Mouse (Mus musculus): ENCODE results near the gene Acap1. TPM values are rescaled to one million over a fixed set of nuclear protein-coding genes. Genes with fewer than 3 reads are reported as not detected.

Gene Acap1
- polyA plus RNA-seq (2016; fragmentation: Nextera tagmentation; extraction: Ambion mirVana), result 0.47 and 0.83 TPM in 2 replicates

DNA sequence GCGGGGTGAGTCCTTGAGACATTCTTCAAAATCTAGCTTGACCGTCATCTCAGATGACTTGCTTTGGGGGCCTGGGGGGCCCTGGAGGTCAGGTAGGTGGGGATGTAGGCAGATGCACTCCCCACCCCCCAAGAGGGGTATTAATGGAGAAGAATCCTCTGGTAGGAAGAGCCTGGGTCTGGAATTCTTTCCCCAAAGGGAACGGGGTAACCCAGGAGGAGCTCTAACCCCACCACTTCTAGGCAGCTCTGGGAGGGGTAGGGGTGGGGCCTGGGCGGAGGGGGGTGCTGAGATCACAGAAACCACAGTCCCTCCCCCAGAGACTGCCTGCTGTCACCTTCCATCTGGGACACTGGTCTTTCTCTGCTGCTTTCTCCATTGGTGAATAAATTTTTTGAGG, at the start of gene Acap1:
TSS of gene Acap1 (minus strand) at position 249 of the 400 bp plus-strand sequence.
- Histone ChIP-seq H3K4me1 (peaks cover 20% of the 10 kb centered on the region), H3K36me3 (replicated peaks) (peaks cover 4% of the 10 kb centered on the region; the same call in 1 of the 2 replicates), H3K9ac (no peak within 1 kb of the TSS), H3K9me3 (no peaks in the 10 kb centered on the region), H3K27ac (no peak within 1 kb of the TSS), H3K27me3 (no peaks in the 10 kb centered on the region), H3K4me2 (no peak within 1 kb of the TSS), H3K4me3 (replicated peaks) (no peak within 1 kb of the TSS)
- no peak for ATAC-seq (ENCODE audit: low FRiP score)
- WGBS, result 74% methylated on average over 4 of the region's 4 CpGs

DNA sequence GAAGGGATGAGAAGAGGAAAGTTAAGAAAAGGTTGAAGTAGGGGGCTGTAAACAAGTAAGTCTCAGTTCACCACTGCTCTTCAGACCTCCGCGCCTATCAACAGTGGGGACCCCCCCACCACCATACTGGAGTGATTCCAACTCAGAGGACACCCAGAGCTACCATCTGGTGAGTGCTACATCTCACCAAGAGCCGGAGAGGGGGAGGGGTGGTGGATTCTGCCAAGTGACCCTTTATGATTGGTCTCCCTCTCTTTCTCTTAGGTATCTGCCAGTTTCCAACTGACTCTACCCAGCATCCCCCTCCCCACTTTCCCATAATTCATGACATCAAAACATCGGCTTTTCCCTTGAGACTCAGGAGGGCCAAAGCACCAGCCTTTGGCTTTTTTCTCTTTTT, 45.6 kb upstream of the Acap1 start:
- Histone ChIP-seq H3K4me3 (replicated peaks) (no peak overlapping the region), H3K4me2 (no peak overlapping the region), H3K9me3 (no peaks in the 10 kb centered on the region), H3K9ac (no peak overlapping the region), H3K27ac (no peak overlapping the region), H3K36me3 (replicated peaks) (peaks cover 18% of the 10 kb centered on the region), H3K4me1 (peaks cover 15% of the 10 kb centered on the region), H3K27me3 (peaks cover 33% of the 10 kb centered on the region)
- WGBS, result 86% methylated on average over 4 of the region's 4 CpGs
- ATAC-seq (ENCODE audit: low FRiP score), result no peak

DNA sequence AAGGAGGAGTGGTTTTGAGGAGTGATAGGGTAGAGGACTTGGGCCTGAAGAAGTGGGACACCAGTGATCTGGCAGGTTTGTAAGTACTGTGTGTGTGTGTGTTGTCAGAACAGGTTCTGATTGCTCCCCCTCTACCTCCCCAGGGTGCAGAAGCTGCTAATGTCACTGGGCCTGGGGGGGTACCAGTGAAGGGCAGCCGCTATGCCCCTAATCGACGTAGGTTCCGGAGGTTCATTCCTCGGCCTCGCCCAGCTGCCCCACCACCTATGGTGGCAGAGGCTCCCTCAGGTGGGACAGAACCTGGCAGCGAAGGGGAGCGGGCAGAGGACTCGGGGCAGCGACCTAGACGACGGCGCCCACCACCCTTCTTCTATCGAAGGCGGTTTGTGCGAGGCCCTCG, 44.4 kb upstream of the Acap1 start:
- ATAC-seq (ENCODE audit: low FRiP score), result no peak
- peaks cover 22% of the 10 kb centered on the region for H3K4me1 ChIP-seq
- H3K36me3 ChIP-seq (replicated peaks), result peaks cover 10% of the 10 kb centered on the region
- H3K9me3 ChIP-seq, result no peaks in the 10 kb centered on the region
- H3K4me2 ChIP-seq, result no peak overlapping the region
- H3K27me3 ChIP-seq, result peaks cover 39% of the 10 kb centered on the region
- WGBS, result 92% methylated on average over 17 of the region's 17 CpGs
- no peak overlapping the region for H3K27ac ChIP-seq
- H3K9ac ChIP-seq, result no peak overlapping the region
- H3K4me3 ChIP-seq (replicated peaks), result no peak overlapping the region

DNA sequence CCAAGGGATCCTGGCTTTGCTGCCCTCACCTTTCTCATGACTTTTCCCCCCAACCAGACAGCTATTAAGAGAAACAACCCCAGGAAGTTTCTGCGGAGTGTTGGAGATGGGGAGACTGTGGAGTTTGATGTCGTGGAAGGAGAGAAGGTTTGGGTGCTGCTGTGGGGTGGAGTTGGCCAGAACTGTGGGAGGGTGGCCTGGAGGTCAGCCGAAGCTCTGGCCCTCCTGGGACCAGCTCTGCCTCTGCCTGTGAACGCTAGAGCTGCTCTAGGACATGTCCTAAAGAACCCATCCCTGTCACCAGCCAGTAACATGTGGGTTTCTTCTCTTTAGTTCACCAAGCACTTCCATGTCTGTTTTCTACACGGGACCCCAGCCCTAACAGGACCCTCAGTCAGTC, 43.8 kb upstream of the Acap1 start:
- ATAC-seq (ENCODE audit: low FRiP score), result no peak
- WGBS, result 72% methylated on average over 5 of the region's 5 CpGs
- Histone ChIP-seq H3K9ac (no peak overlapping the region), H3K9me3 (no peaks in the 10 kb centered on the region), H3K4me3 (replicated peaks) (no peak overlapping the region), H3K4me2 (no peak overlapping the region), H3K36me3 (replicated peaks) (peaks cover 5% of the 10 kb centered on the region), H3K27ac (no peak overlapping the region), H3K27me3 (peaks cover 41% of the 10 kb centered on the region), H3K4me1 (peaks cover 24% of the 10 kb centered on the region)

DNA sequence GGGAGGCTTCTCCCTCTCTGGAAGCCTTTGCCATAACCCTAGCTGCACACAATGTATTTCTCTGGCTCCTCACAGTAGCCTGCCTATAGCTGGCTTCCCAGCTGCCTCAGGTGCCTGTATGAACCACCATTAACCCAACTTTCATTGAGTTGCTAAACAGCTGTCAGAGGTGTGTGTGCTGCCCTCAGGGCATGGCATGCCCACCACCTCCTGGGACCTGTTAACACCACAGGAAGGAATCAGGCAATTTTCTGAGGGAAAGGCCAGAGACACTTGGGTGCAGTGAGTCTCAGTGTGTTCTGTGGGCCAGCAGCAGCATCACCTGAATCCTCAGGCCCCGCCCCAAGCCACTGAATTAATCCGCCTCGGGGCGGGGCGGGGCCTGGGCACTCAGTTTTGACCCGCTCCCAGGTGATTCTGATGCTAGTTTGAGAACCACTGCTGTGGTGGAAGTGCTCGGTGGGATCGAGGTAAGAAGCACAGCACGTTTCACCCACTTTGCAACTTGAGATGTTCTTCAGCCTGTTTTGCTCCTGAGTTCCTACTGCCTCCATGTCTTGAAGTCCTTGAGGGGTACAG, 43.2 kb upstream of the Acap1 start:
- Histone ChIP-seq H3K27me3 (peaks cover 41% of the 10 kb centered on the region), H3K36me3 (replicated peaks) (no peaks in the 10 kb centered on the region; the same call in 1 of the 2 replicates), H3K4me2 (no peak overlapping the region), H3K9ac (no peak overlapping the region), H3K4me3 (replicated peaks) (no peak overlapping the region), H3K9me3 (no peaks in the 10 kb centered on the region), H3K27ac (no peak overlapping the region), H3K4me1 (peaks cover 24% of the 10 kb centered on the region)
- no peak for ATAC-seq (ENCODE audit: low FRiP score)
- WGBS, result 31% methylated on average over 9 of the region's 9 CpGs

DNA sequence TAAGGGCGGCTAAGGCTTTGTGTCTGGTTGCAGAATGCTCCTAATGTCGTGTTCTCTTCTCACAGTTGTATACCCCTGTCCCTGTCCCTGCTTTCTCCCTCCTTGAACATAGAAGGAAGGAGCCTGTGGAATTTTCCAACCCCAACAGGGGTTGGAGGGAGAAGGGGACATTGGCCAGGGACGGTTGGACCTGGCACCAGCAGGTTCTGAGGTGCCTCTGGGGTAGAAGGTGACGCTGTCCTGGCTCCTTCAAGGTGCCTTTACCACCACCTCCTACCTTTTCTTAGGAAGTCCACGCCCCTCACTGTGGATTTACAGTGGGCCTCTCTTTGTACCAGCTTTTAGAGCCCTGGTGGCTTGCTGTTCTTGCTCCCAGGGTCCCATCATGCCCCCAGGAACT, 42.5 kb upstream of the Acap1 start:
- Histone ChIP-seq H3K9me3 (no peaks in the 10 kb centered on the region), H3K4me1 (peaks cover 24% of the 10 kb centered on the region), H3K4me3 (replicated peaks) (no peak overlapping the region), H3K4me2 (no peak overlapping the region), H3K9ac (0 out of 2 replicates have a peak overlapping the region, but pooled peaks have one; percentile 5), H3K27me3 (peaks cover 41% of the 10 kb centered on the region), H3K27ac (no peak overlapping the region), H3K36me3 (replicated peaks) (no peaks in the 10 kb centered on the region; the same call in 1 of the 2 replicates)
- ATAC-seq (ENCODE audit: low FRiP score), result no peak
- WGBS, result 78% methylated on average over 5 of the region's 5 CpGs

DNA sequence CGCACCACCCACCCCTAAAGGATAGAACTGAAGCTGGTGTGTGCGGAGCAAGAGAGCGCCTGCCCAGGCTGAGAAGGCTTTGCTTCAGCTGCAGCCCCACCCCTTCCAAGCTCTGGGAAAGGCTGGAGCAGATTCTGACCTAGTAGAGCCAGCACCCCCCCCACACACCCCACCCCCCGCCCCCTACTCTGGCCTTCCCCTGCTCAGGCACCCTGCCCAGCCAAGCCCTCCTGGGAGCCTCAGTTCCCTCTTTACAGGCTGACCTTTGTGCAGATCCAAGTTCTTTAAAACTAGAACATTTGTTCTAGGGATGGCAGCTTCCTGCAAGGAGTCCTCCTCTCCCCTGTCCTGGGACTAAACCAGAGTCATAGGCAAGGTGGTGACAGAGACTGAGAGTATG, 42.0 kb upstream of the Acap1 start:
- WGBS, result 49% methylated on average over 4 of the region's 4 CpGs
- H3K4me2 ChIP-seq, result no peak overlapping the region
- no peak overlapping the region for H3K4me3 ChIP-seq (replicated peaks)
- peaks cover 24% of the 10 kb centered on the region for H3K4me1 ChIP-seq
- no peak for ATAC-seq (ENCODE audit: low FRiP score)
- H3K27ac ChIP-seq, result no peak overlapping the region
- no peaks in the 10 kb centered on the region for H3K9me3 ChIP-seq
- no peaks in the 10 kb centered on the region for H3K36me3 ChIP-seq (replicated peaks)
- H3K9ac ChIP-seq, result 0 out of 2 replicates have a peak overlapping the region, but pooled peaks have one; percentile 5
- peaks cover 41% of the 10 kb centered on the region for H3K27me3 ChIP-seq

DNA sequence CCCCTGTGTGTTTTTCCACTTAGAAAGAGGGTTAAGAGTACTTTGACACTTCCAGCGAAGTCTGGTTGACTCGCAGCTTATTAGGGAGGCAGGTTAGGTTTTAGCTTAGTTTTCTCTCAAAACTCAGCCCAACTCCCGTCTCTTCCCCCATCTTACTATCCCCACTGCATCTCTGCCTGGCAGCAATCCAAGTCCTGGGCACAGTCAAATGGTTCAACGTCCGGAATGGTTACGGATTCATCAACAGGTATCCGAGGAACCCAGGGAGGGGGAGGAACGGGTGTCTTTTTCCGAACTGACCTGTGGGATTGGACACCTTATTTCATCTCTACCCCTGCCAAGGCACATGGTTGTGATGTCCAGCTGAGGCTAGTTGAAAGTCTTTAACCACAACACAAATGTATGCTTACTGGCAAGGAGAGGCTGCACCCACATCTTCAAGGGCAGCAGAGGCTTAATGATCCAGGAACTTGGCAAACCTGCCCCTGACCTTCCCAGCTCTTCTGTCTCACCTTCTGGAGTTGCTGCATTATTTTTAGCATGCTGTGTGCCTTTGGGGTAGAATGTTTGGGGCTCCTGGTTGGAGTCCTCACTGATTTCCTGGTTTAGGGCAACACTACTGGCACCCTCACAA, 41.5 kb upstream of the Acap1 start:
- peak overlapping the region; percentile 70; the same call in 1 of the 2 replicates for H3K9ac ChIP-seq
- H3K4me3 ChIP-seq (replicated peaks), result peak overlapping the region; percentile 63
- H3K27ac ChIP-seq, result no peak overlapping the region
- peak overlapping the region; percentile 100 for H3K4me2 ChIP-seq
- no peak for ATAC-seq (ENCODE audit: low FRiP score)
- no peaks in the 10 kb centered on the region for H3K36me3 ChIP-seq (replicated peaks)
- 47% methylated on average over 9 of the region's 9 CpGs for WGBS
- H3K4me1 ChIP-seq, result peaks cover 24% of the 10 kb centered on the region
- no peaks in the 10 kb centered on the region for H3K9me3 ChIP-seq
- peaks cover 41% of the 10 kb centered on the region for H3K27me3 ChIP-seq

DNA sequence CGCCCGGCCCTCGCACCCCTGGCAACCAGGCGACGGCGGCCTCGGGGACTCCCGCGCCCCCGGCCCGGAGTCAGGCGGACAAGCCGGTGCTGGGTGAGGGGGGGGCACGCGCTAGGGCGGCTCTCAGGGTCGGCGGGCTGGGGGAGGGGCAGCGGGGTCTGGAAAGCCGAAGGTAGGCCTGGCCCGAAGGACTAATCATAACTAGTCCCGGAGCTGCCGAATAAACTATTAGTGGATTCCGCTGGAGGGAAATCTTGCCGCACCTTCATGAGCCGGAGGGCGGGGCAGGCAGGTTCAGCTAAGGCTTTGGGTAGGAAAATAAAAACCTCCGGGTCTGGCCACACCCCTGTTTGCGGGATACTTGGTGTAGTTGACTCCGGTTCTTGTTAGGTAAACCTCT, 40.8 kb upstream of the Acap1 start:
- peak overlapping the region; percentile 100 for H3K4me2 ChIP-seq
- peaks cover 24% of the 10 kb centered on the region for H3K4me1 ChIP-seq
- H3K36me3 ChIP-seq (replicated peaks), result no peaks in the 10 kb centered on the region
- no peak for ATAC-seq (ENCODE audit: low FRiP score)
- peak overlapping the region; percentile 63 for H3K4me3 ChIP-seq (replicated peaks)
- no peak overlapping the region for H3K27ac ChIP-seq
- peaks cover 41% of the 10 kb centered on the region for H3K27me3 ChIP-seq
- H3K9ac ChIP-seq, result peak overlapping the region; percentile 70
- no peaks in the 10 kb centered on the region for H3K9me3 ChIP-seq
- WGBS, result 2% methylated on average over 30 of the region's 30 CpGs

DNA sequence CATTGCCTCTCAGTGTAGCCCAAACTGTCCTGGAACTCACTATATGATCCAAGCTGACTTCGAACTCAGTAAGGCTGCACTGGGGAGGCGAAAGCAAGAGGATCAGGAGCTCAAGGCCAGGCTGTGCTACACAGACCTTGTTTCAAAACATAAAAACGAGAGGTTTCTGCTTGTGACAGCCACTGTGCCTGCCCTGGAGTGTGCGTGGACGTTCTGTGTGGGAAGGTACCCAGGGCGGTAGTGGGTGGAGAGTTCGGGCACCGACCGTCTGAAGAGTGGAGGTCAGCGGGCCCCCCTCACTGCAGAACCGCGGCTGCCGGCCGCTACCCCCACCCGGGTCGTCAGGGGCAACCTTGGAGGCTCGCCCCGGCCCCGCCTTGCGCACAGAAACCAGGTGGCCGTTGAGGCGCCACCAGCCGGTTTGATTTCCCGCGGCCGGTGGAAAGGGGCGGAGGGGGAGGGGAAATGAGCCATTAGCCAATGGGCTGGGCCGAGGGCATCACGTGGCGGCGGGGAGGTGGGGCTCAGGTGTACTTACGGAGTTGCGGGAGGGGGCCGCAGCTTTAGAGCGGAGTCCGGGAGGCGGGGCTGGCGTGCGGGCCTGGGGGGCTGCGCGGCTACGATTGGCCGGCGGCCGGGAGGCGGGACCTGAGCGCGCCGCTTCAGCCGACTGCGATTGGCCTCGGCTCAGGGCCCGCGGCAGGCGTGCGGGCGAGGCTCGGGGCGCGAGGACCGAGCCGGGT, 40.0 kb upstream of the Acap1 start, which contains the start of gene Ybx2:
TSS of gene Ybx2 (plus strand) at position 660 of the 743 bp plus-strand sequence.
- H3K36me3 ChIP-seq (replicated peaks), result no peaks in the 10 kb centered on the region
- peak within 1 kb of the TSS; percentile 70 for H3K9ac ChIP-seq
- WGBS, result 2% methylated on average over 45 of the region's 62 CpGs
- ATAC-seq (ENCODE audit: low FRiP score), result peak; percentile 93
- no peak within 1 kb of the TSS for H3K27ac ChIP-seq
- H3K27me3 ChIP-seq, result peaks cover 41% of the 10 kb centered on the region
- H3K4me1 ChIP-seq, result peaks cover 24% of the 10 kb centered on the region
- H3K9me3 ChIP-seq, result no peaks in the 10 kb centered on the region
- H3K4me2 ChIP-seq, result peak within 1 kb of the TSS; percentile 100
- peak within 1 kb of the TSS; percentile 63 for H3K4me3 ChIP-seq (replicated peaks)

DNA sequence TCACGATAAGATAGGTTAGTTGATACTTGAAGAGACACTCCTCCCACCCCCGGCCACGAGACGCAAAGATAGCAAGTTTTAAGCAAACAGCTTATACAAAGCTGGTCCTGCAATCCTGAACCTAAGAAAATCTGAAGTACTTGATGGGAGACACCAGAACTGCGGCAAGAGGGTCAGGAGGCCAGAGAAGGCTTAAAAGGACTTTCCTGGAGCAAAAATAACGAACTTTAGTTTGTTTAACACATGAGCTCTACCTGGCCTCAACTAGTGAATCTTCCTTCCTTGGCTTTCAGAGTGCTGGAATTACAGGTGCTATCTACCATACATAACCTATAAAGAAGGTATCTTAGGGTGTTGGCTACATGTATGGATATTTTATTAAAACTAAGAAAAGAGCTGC, 39.3 kb upstream of the Acap1 start:
- Histone ChIP-seq H3K4me1 (peaks cover 24% of the 10 kb centered on the region), H3K36me3 (replicated peaks) (no peaks in the 10 kb centered on the region), H3K27ac (no peak overlapping the region), H3K9ac (no peak overlapping the region), H3K4me2 (peak overlapping the region; percentile 48), H3K27me3 (peaks cover 41% of the 10 kb centered on the region), H3K9me3 (no peaks in the 10 kb centered on the region), H3K4me3 (replicated peaks) (peak overlapping the region; percentile 19; the same call in 1 of the 2 replicates)
- ATAC-seq (ENCODE audit: low FRiP score), result no peak
- WGBS, result 23% methylated on average over 6 of the region's 6 CpGs

DNA sequence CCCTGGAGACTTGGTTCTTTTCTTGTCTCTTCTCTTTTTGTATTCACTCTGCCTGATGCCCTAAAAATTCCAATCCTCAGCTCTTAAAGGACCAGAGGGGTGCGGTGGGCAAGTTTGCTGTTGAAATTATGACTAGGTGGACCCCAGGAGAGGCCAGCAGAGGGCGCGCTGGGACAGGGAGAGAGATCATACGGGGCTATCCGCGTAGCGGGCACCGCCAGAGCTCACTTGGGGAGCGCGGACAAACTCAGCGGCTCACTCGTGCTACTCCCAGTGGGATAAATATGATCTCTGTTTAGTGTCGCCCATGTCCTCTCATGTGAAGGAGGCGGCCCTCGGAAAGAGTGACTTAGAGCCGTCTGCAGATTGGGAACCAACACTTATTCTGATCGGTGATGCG, 38.8 kb upstream of the Acap1 start:
- peak; percentile 35; the same call in 1 of the 2 replicates for ATAC-seq (ENCODE audit: low FRiP score)
- H3K9ac ChIP-seq, result no peak overlapping the region

More for the DNA sequence above, 38.8 kb upstream of the Acap1 start:
- H3K4me1 ChIP-seq, result peaks cover 24% of the 10 kb centered on the region
- under 1% methylated on average over 18 of the region's 18 CpGs for WGBS
- H3K9me3 ChIP-seq, result no peaks in the 10 kb centered on the region
- H3K36me3 ChIP-seq (replicated peaks), result no peaks in the 10 kb centered on the region
- peak overlapping the region; percentile 19; the same call in 1 of the 2 replicates for H3K27ac ChIP-seq
- peak overlapping the region; percentile 19 for H3K4me3 ChIP-seq (replicated peaks)
- H3K4me2 ChIP-seq, result peak overlapping the region; percentile 48
- H3K27me3 ChIP-seq, result peaks cover 39% of the 10 kb centered on the region
